ENCODE assay signal across 9 mouse cellular contexts in genomic region chr2:33986420-33986819, GRCm38 (mm10).
DNase-seq lines count a peak whose midpoint lies in the region; ATAC-seq and TF ChIP-seq lines count a peak whose summit lies in the region.
"Had no signal": no experiment of that assay in that cellular context is flagged by ENCODE, and none has a peak within 500 bp of the region (broad histone marks: within the 10 kb centered on the region; RNA-seq: fewer than 3 reads in every experiment).

No protein-coding gene starts in this region.

- TF ChIP-seq CTCF in liver, adult 2 months (IDR thresholded peaks at IDR 0.05; ENCODE audit: low read depth, low read length), result no peak
- TF ChIP-seq CTCF in forebrain, postnatal 0 days (IDR thresholded peaks at IDR 0.05; ENCODE audit: low read depth), result no peak

- 17% methylated on average over 4 of the region's 4 CpGs for WGBS in embryonic facial prominence, embryonic 11.5 days
- 21% methylated on average over 4 of the region's 4 CpGs for WGBS in embryonic facial prominence, embryonic 10.5 days
- WGBS in liver, adult 2 months, result 23% methylated on average over 4 of the region's 4 CpGs
- WGBS in liver, embryonic 12.5 days (ENCODE audit: insufficient replicate concordance), result 27% methylated on average over 4 of the region's 4 CpGs
- WGBS in forebrain, postnatal 0 days, result 16% methylated on average over 4 of the region's 4 CpGs

- H3K4me1 ChIP-seq in embryonic facial prominence, embryonic 11.5 days (ENCODE audit: control insufficient read depth, insufficient read depth, low read length), result no peaks in the 10 kb centered on the region
- H3K4me1 ChIP-seq in embryonic facial prominence, embryonic 10.5 days, result peaks cover 17% of the 10 kb centered on the region
- no peaks in the 10 kb centered on the region for H3K4me1 ChIP-seq in liver, adult 2 months (ENCODE audit: control insufficient read depth, insufficient read depth, low read length)
- no peaks in the 10 kb centered on the region for H3K4me1 ChIP-seq in liver, embryonic 12.5 days
- 0 out of 2 replicates have a peak, but pooled peaks cover 3% of the 10 kb centered on the region for H3K4me1 ChIP-seq in forebrain, postnatal 0 days (ENCODE audit: insufficient read depth)

- no peak overlapping the region for H3K9ac ChIP-seq in embryonic facial prominence, embryonic 11.5 days (replicated peaks; ENCODE audit: low read length)
- H3K9ac ChIP-seq in liver, adult 2 months (ENCODE audit: low read depth, low read length), result no peak overlapping the region
- H3K9ac ChIP-seq in liver, embryonic 12.5 days, result no peak overlapping the region
- peak overlapping the region; percentile 28; the same call in 1 of the 2 replicates for H3K9ac ChIP-seq in forebrain, postnatal 0 days
- H3K9ac ChIP-seq: limb, embryonic 15.5 days had no signal

- no peak overlapping the region for H3K4me3 ChIP-seq in embryonic facial prominence, embryonic 11.5 days (ENCODE audit: low read depth, low read length)
- no peak overlapping the region for H3K4me3 ChIP-seq in embryonic facial prominence, embryonic 10.5 days
- H3K4me3 ChIP-seq in liver, adult 2 months (ENCODE audit: insufficient read depth, low read depth, low read length), result no peak overlapping the region
- H3K4me3 ChIP-seq in liver, embryonic 12.5 days, result no peak overlapping the region
- H3K4me3 ChIP-seq in forebrain, postnatal 0 days (ENCODE audit: low read depth, low read length), result peak overlapping the region; percentile 11
- H3K4me3 ChIP-seq: limb, embryonic 15.5 days had no signal

- H3K27ac ChIP-seq in embryonic facial prominence, embryonic 11.5 days (replicated peaks; ENCODE audit: low read depth, low read length), result no peak overlapping the region
- no peak overlapping the region for H3K27ac ChIP-seq in embryonic facial prominence, embryonic 10.5 days (replicated peaks)
- no peak overlapping the region for H3K27ac ChIP-seq in liver, adult 2 months (replicated peaks; ENCODE audit: insufficient read depth, low read depth, low read length)
- H3K27ac ChIP-seq in liver, embryonic 12.5 days, result no peak overlapping the region
- no peak overlapping the region for H3K27ac ChIP-seq in forebrain, postnatal 0 days (ENCODE audit: low read depth, low read length)
- H3K27ac ChIP-seq: limb, embryonic 15.5 days had no signal

- DNase-seq in embryonic facial prominence, embryonic 11.5 days (ENCODE audit: low spot score), result peak; percentile 72
- DNase-seq in embryonic facial prominence, embryonic 10.5 days (ENCODE audit: low spot score), result no peak
- DNase-seq in liver, adult 2 months (ENCODE audit: extremely low read depth, low read depth, low spot score), result peak; percentile 23
- peak; percentile 80 for DNase-seq in forebrain, postnatal 0 days
- peak; percentile 67 for DNase-seq in lung, postnatal 36 days
- no peak for DNase-seq in ovary, postnatal 14 days (ENCODE audit: low spot score)
- no peak for DNase-seq in gastrocnemius, adult 8-10 months (ENCODE audit: low spot score in 2 of 2)

- H3K79me2 ChIP-seq in liver, adult 2 months (ENCODE audit: control insufficient read depth, insufficient read depth, low read length), result no peaks in the 10 kb centered on the region

- H3K36me3 ChIP-seq in embryonic facial prominence, embryonic 11.5 days (replicated peaks; ENCODE audit: control insufficient read depth, insufficient read depth, low read depth, low read length), result no peaks in the 10 kb centered on the region
- H3K36me3 ChIP-seq in embryonic facial prominence, embryonic 10.5 days (replicated peaks), result no peaks in the 10 kb centered on the region
- H3K36me3 ChIP-seq in liver, adult 2 months (ENCODE audit: control insufficient read depth, insufficient read depth, low read length), result no peaks in the 10 kb centered on the region
- no peaks in the 10 kb centered on the region for H3K36me3 ChIP-seq in liver, embryonic 12.5 days
- H3K36me3 ChIP-seq in forebrain, postnatal 0 days (ENCODE audit: insufficient read depth), result no peaks in the 10 kb centered on the region
- H3K36me3 ChIP-seq: limb, embryonic 15.5 days had no signal

- TF ChIP-seq POLR2A in liver, adult 2 months (IDR thresholded peaks at IDR 0.05; ENCODE audit: extremely low read depth, insufficient read depth, low read length), result no peak

- ATAC-seq in embryonic facial prominence, embryonic 11.5 days (replicated peaks; ENCODE audit: insufficient number of reproducible peaks, low FRiP score, low TSS enrichment, low read depth), result no peak
- no peak for ATAC-seq in liver, embryonic 12.5 days
- peak; percentile 87 for ATAC-seq in forebrain, postnatal 0 days

- H3K27me3 ChIP-seq in embryonic facial prominence, embryonic 11.5 days (ENCODE audit: control insufficient read depth, insufficient read depth, low read length), result no peaks in the 10 kb centered on the region
- H3K27me3 ChIP-seq in embryonic facial prominence, embryonic 10.5 days (replicated peaks; ENCODE audit: low read depth, poor library complexity, severe bottlenecking), result no peaks in the 10 kb centered on the region
- H3K27me3 ChIP-seq in liver, adult 2 months (ENCODE audit: control insufficient read depth, insufficient read depth, low read length), result no peaks in the 10 kb centered on the region
- H3K27me3 ChIP-seq in liver, embryonic 12.5 days (replicated peaks), result peaks cover 6% of the 10 kb centered on the region
- no peaks in the 10 kb centered on the region for H3K27me3 ChIP-seq in forebrain, postnatal 0 days (ENCODE audit: insufficient read depth, low read length)

- H3K4me2 ChIP-seq in embryonic facial prominence, embryonic 11.5 days (ENCODE audit: low read depth, low read length), result no peak overlapping the region
- no peak overlapping the region for H3K4me2 ChIP-seq in liver, embryonic 12.5 days
- H3K4me2 ChIP-seq in forebrain, postnatal 0 days (ENCODE audit: low read depth), result peak overlapping the region; percentile 39
- H3K4me2 ChIP-seq: limb, embryonic 15.5 days had no signal

- no peaks in the 10 kb centered on the region for H3K9me3 ChIP-seq in embryonic facial prominence, embryonic 11.5 days (replicated peaks; ENCODE audit: control insufficient read depth, low read length)
- H3K9me3 ChIP-seq in embryonic facial prominence, embryonic 10.5 days, result no peaks in the 10 kb centered on the region
- H3K9me3 ChIP-seq in liver, embryonic 12.5 days (replicated peaks), result no peaks in the 10 kb centered on the region
- H3K9me3 ChIP-seq in forebrain, postnatal 0 days (ENCODE audit: low read length), result no peaks in the 10 kb centered on the region
- H3K9me3 ChIP-seq: limb, embryonic 15.5 days had no signal

Comparison
In these comparisons a context has a peak if more than half of its experiments do, and no peak if none do; other contexts are left out.
1. DNase-seq: peak in embryonic facial prominence, embryonic 11.5 days (single experiment), liver, adult 2 months (single experiment), forebrain, postnatal 0 days (single experiment) and lung, postnatal 36 days (single experiment); none in embryonic facial prominence, embryonic 10.5 days (single experiment), ovary, postnatal 14 days (single experiment) and gastrocnemius, adult 8-10 months (0 of 2).